Mouse (Mus musculus) small intestine, adult 2 months (tissue): ENCODE measurements around the gene Il17rc. TPM values are rescaled to one million over a fixed set of nuclear protein-coding genes. Genes with fewer than 3 reads are reported as not detected.

Experiments
- H3K27ac ChIP-seq: fragments of 200-500 bp; 2 replicates; pipeline ENCODE4 v1.5.1; 2012; ENCODE audit warnings: low read depth, low read length, control low read depth, inconsistent platforms; ENCODE audit not compliant: insufficient read depth
- H3K27me3 ChIP-seq: fragments of 200-500 bp; 2 replicates; pipeline ENCODE4 v1.6.1; 2012; ENCODE audit warnings: mild to moderate bottlenecking, moderate library complexity, low read length, inconsistent platforms; ENCODE audit not compliant: control insufficient read depth, insufficient read depth
- H3K36me3 ChIP-seq: fragments of 200-500 bp; 2 replicates; pipeline ENCODE4 v1.6.1; 2012; ENCODE audit warnings: mild to moderate bottlenecking, low read length, control low read depth, inconsistent platforms; ENCODE audit not compliant: control insufficient read depth, insufficient read depth
- H3K4me1 ChIP-seq: fragments of 200-500 bp; 2 replicates; pipeline ENCODE4 v1.6.1; 2012; ENCODE audit warnings: low read length, inconsistent platforms, mixed read lengths; ENCODE audit not compliant: control insufficient read depth, insufficient read depth, insufficient read length
- H3K4me3 ChIP-seq: fragments of 200-500 bp; 2 replicates; pipeline ENCODE4 v1.5.1; 2012; ENCODE audit warnings: low read depth, mild to moderate bottlenecking, control low read depth, inconsistent platforms, low read length, moderate library complexity
- CTCF ChIP-seq: fragments of 200-500 bp; IDR thresholded peaks from 2 replicates; pipeline ENCODE4 v1.5.1; 2012; ENCODE audit warnings: low read depth, mild to moderate bottlenecking, control low read depth, inconsistent platforms, low read length, moderate library complexity, mixed read lengths; ENCODE audit not compliant: insufficient replicate concordance, insufficient read length; ENCODE audit errors: extremely low read depth
- POLR2A ChIP-seq: fragments of 200-500 bp; IDR thresholded peaks from 2 replicates; pipeline ENCODE4 v1.6.1; 2012; ENCODE audit warnings: low read depth, mild to moderate bottlenecking, control low read depth, inconsistent platforms, low read length, moderate library complexity
- WGBS: fragments of 180-500 bp; shearing (Covaris S2); methylation state at CpG from one replicate; pipeline ENCODE4 v1.1.7; 2018; 5-methylcytosine and 5-hydroxymethylcytosine counted together
- polyA plus RNA-seq: library from polyadenylated mRNA; depleted of rRNA; stranded (reverse); fragments of >200 nt; gene quantifications from 2 replicates; pipeline ENCODE4 v1.2.3, GENCODE M21; 2012

The Il17rc gene
- polyA plus RNA-seq, 1 experiment: 786 TPM

- TF ChIP-seq POLR2A: no peak; the same call in 1 of the 2 replicates
- TF ChIP-seq CTCF: peak; percentile 76
- Histone ChIP-seq H3K36me3 (peaks cover 10% of the 10 kb centered on the region), H3K4me3 (peak overlapping the region; percentile 64), H3K4me1 (peaks cover 13% of the 10 kb centered on the region), H3K27ac (peak overlapping the region; percentile 44), H3K27me3 (no peaks in the 10 kb centered on the region)
- WGBS: under 1% methylated on average over 54 of the region's 54 CpGs
Observed at GRCm38 (mm10) chr6:113494258-113494788, 23.1 kb downstream of the Il17rc start.

GRCm38 (mm10) chr6:113495071-113495675, 23.9 kb downstream of the Il17rc start:
- Histone ChIP-seq H3K4me3 (peak overlapping the region; percentile 64), H3K27ac (no peak overlapping the region), H3K36me3 (peaks cover 3% of the 10 kb centered on the region; the same call in 1 of the 2 replicates), H3K27me3 (no peaks in the 10 kb centered on the region), H3K4me1 (peaks cover 13% of the 10 kb centered on the region)
- no peak for TF ChIP-seq POLR2A
- no peak for TF ChIP-seq CTCF
- 44% methylated on average over 28 of the region's 28 CpGs for WGBS

- Histone ChIP-seq H3K36me3 (no peaks in the 10 kb centered on the region), H3K4me3 (no peak overlapping the region), H3K4me1 (peaks cover 10% of the 10 kb centered on the region), H3K27ac (no peak overlapping the region), H3K27me3 (0 out of 2 replicates have a peak, but pooled peaks cover 8% of the 10 kb centered on the region)
- 68% methylated on average over 6 of the region's 6 CpGs for WGBS
- TF ChIP-seq POLR2A (no peak), CTCF (no peak)
Observed at GRCm38 (mm10) chr6:113499346-113499745, 28.1 kb downstream of the Il17rc start.

GRCm38 (mm10) chr6:113501388-113502084, 30.3 kb downstream of the Il17rc start, which contains the start of gene Prrt3:
Gene Prrt3, minus strand, starts transcription at chr6:113501931.
- H3K36me3 ChIP-seq: no peaks in the 10 kb centered on the region
- TF ChIP-seq CTCF (no peak), POLR2A (no peak)
- WGBS: 8% methylated on average over 32 of the region's 32 CpGs
- H3K27ac ChIP-seq: no peak within 1 kb of the TSS
- H3K27me3 ChIP-seq: 0 out of 2 replicates have a peak, but pooled peaks cover 8% of the 10 kb centered on the region
- no peaks in the 10 kb centered on the region for H3K4me1 ChIP-seq
- no peak within 1 kb of the TSS for H3K4me3 ChIP-seq

DNA sequence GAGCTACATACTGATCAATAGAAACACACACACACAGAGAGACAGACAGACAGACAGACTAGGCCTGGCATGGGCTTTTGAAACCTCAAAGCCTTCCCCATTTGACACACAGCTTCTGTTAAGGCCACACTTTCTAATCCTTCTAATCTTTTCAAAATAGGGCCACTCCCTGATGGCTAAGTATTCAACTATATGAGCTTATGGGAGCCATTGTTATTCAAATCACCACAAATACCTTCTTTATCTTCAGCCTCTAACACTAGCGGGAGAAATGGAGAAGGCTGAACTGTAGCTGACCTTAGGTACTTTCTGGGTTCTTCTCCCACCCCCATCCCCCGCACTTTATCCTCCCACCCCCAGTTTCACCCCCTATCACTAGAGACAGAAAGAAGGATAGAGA, 31.6 kb downstream of the Il17rc start:
- Histone ChIP-seq H3K4me1 (no peaks in the 10 kb centered on the region), H3K27me3 (0 out of 2 replicates have a peak, but pooled peaks cover 8% of the 10 kb centered on the region), H3K36me3 (no peaks in the 10 kb centered on the region), H3K4me3 (no peak overlapping the region), H3K27ac (no peak overlapping the region)
- WGBS: 86% methylated on average over 2 of the region's 2 CpGs
- TF ChIP-seq POLR2A: no peak

GRCm38 (mm10) chr6:113505689-113506088, 34.5 kb downstream of the Il17rc start:
- Histone ChIP-seq H3K36me3 (no peaks in the 10 kb centered on the region), H3K4me3 (no peak overlapping the region), H3K27me3 (0 out of 2 replicates have a peak, but pooled peaks cover 6% of the 10 kb centered on the region), H3K27ac (no peak overlapping the region), H3K4me1 (no peaks in the 10 kb centered on the region)
- 85% methylated on average over 1 of the region's 1 CpGs for WGBS
- TF ChIP-seq POLR2A (no peak), CTCF (no peak)

DNA sequence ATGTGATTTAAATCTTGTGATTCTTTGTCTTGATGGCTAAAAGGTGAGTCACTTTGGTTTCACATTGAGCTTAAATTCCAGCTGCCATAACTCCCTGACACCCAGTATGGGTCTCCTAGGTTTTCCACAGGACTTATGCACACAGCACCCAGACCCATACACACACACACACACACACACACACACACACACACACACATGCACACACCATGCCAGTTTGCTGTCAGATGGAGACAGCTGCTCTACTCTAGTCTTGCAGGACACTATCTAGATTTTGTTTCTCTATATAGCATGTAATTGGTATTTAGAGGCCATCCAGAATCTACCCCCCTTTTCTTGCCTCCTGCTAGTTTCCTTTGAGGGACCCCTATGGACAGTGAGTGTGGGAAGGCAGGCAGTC, 35.9 kb downstream of the Il17rc start:
- TF ChIP-seq CTCF: no peak
- no peak for TF ChIP-seq POLR2A
- H3K27ac ChIP-seq: no peak overlapping the region
- no peaks in the 10 kb centered on the region for H3K36me3 ChIP-seq
- no peaks in the 10 kb centered on the region for H3K27me3 ChIP-seq
- no peaks in the 10 kb centered on the region for H3K4me1 ChIP-seq
- H3K4me3 ChIP-seq: no peak overlapping the region
